Mouse (Mus musculus): ENCODE data around the gene Myt1l.

DNA sequence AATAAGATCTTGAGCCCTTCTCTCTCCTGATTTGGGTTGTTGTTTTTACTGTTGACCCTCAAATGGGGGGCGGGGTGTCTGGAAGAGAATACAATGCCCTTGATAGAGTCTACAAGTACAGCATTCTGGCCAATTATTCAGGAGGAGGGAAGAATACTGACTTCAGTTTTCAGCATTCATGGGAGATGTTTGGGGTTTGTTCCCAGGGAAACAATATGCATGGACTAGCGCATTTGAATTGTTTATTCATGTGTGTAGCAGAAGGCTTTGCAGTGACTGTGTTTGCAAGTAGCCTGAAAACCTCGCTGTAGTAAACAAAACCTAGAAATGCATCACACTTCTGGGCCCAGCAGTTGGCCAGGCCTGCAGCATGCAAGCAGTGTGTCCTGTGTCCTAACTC lies 426.3 kb downstream of the Myt1l start:
- TF ChIP-seq CTCF (IDR thresholded peaks at IDR 0.05; ENCODE audit: borderline replicate concordance, control insufficient read depth, extremely low read depth, insufficient read depth, low read length, poor library complexity) (no peak), POLR2A (IDR thresholded peaks at IDR 0.05; ENCODE audit: control insufficient read depth, extremely low read depth, insufficient read depth, low read length, poor library complexity) (no peak)

Data from thymus, adult 2 months (tissue).